Mouse (Mus musculus): ENCODE measurements around the gene Thsd4. TPM values are rescaled to one million over a fixed set of nuclear protein-coding genes. Genes with fewer than 3 reads are reported as not detected.

The Thsd4 gene
- polyA plus RNA-seq, 1 experiment from 2014 or later: 30.5 TPM

GRCm38 (mm10) chr9:60147401-60147800 is 374.4 kb downstream of the Thsd4 start:
- no peak overlapping the region for H3K9ac ChIP-seq
- no peak for ATAC-seq (ENCODE audit: low FRiP score, low read depth)
- no peaks in the 10 kb centered on the region for H3K36me3 ChIP-seq
- H3K27ac ChIP-seq: no peak overlapping the region
- 17% methylated on average over 4 of the region's 4 CpGs for WGBS
- no peak overlapping the region for H3K4me2 ChIP-seq (replicated peaks)
- H3K9me3 ChIP-seq: no peaks in the 10 kb centered on the region
- no peak overlapping the region for H3K4me3 ChIP-seq
- H3K4me1 ChIP-seq: peaks cover 18% of the 10 kb centered on the region
- H3K27me3 ChIP-seq: 0 out of 2 replicates have a peak, but pooled peaks cover 3% of the 10 kb centered on the region

GRCm38 (mm10) chr9:60143816-60144215 is 378.0 kb downstream of the Thsd4 start:
- no peak for ATAC-seq (ENCODE audit: low FRiP score, low read depth)
- Histone ChIP-seq H3K36me3 (no peaks in the 10 kb centered on the region), H3K27ac (no peak overlapping the region), H3K4me2 (replicated peaks) (no peak overlapping the region), H3K4me1 (peaks cover 46% of the 10 kb centered on the region), H3K4me3 (no peak overlapping the region), H3K9me3 (no peaks in the 10 kb centered on the region), H3K9ac (no peak overlapping the region), H3K27me3 (0 out of 2 replicates have a peak, but pooled peaks cover 3% of the 10 kb centered on the region)
- 97% methylated on average over 6 of the region's 6 CpGs for WGBS

GRCm38 (mm10) chr9:60141081-60141514 is 380.7 kb downstream of the Thsd4 start:
- peak; percentile 82 for ATAC-seq (ENCODE audit: low FRiP score, low read depth)
- H3K4me1 ChIP-seq: peaks cover 50% of the 10 kb centered on the region
- H3K36me3 ChIP-seq: no peaks in the 10 kb centered on the region
- H3K9ac ChIP-seq: peak overlapping the region; percentile 67
- no peaks in the 10 kb centered on the region for H3K27me3 ChIP-seq
- WGBS: 6% methylated on average over 7 of the region's 7 CpGs
- no peaks in the 10 kb centered on the region for H3K9me3 ChIP-seq
- peak overlapping the region; percentile 47 for H3K4me3 ChIP-seq
- peak overlapping the region; percentile 76; the same call in 1 of the 2 replicates for H3K27ac ChIP-seq
- peak overlapping the region; percentile 66 for H3K4me2 ChIP-seq (replicated peaks)

GRCm38 (mm10) chr9:60140411-60140810 is 381.4 kb downstream of the Thsd4 start:
- Histone ChIP-seq H3K36me3 (no peaks in the 10 kb centered on the region), H3K4me2 (replicated peaks) (peak overlapping the region; percentile 66), H3K27me3 (no peaks in the 10 kb centered on the region), H3K9ac (peak overlapping the region; percentile 67), H3K4me3 (peak overlapping the region; percentile 47), H3K9me3 (no peaks in the 10 kb centered on the region), H3K4me1 (peaks cover 50% of the 10 kb centered on the region), H3K27ac (peak overlapping the region; percentile 76)
- 7% methylated on average over 6 of the region's 6 CpGs for WGBS
- ATAC-seq (ENCODE audit: low FRiP score, low read depth): no peak

GRCm38 (mm10) chr9:60139446-60139845 is 382.4 kb downstream of the Thsd4 start:
- no peaks in the 10 kb centered on the region for H3K36me3 ChIP-seq
- H3K27me3 ChIP-seq: no peaks in the 10 kb centered on the region
- H3K4me2 ChIP-seq (replicated peaks): peak overlapping the region; percentile 66
- peak overlapping the region; percentile 67 for H3K9ac ChIP-seq
- H3K4me1 ChIP-seq: peaks cover 53% of the 10 kb centered on the region
- WGBS: 6% methylated on average over 10 of the region's 10 CpGs
- H3K4me3 ChIP-seq: peak overlapping the region; percentile 47
- peak; percentile 30; the same call in 1 of the 2 replicates for ATAC-seq (ENCODE audit: low FRiP score, low read depth)
- no peaks in the 10 kb centered on the region for H3K9me3 ChIP-seq
- H3K27ac ChIP-seq: peak overlapping the region; percentile 76

GRCm38 (mm10) chr9:60129235-60129991 is 392.4 kb downstream of the Thsd4 start:
- no peak overlapping the region for H3K27ac ChIP-seq
- no peaks in the 10 kb centered on the region for H3K27me3 ChIP-seq
- no peak overlapping the region for H3K4me3 ChIP-seq
- no peaks in the 10 kb centered on the region for H3K9me3 ChIP-seq
- ATAC-seq (ENCODE audit: low FRiP score, low read depth): no peak
- peaks cover 25% of the 10 kb centered on the region for H3K4me1 ChIP-seq
- no peak overlapping the region for H3K4me2 ChIP-seq (replicated peaks)
- no peak overlapping the region for H3K9ac ChIP-seq
- 0 out of 2 replicates have a peak, but pooled peaks cover 7% of the 10 kb centered on the region for H3K36me3 ChIP-seq
- 85% methylated on average over 6 of the region's 6 CpGs for WGBS

GRCm38 (mm10) chr9:60126961-60127360 is 394.9 kb downstream of the Thsd4 start:
- Histone ChIP-seq H3K4me3 (no peak overlapping the region), H3K4me2 (replicated peaks) (no peak overlapping the region), H3K36me3 (0 out of 2 replicates have a peak, but pooled peaks cover 7% of the 10 kb centered on the region), H3K4me1 (peaks cover 38% of the 10 kb centered on the region), H3K27me3 (peaks cover 8% of the 10 kb centered on the region; the same call in 1 of the 2 replicates), H3K9ac (no peak overlapping the region), H3K9me3 (no peaks in the 10 kb centered on the region), H3K27ac (no peak overlapping the region)
- no peak for ATAC-seq (ENCODE audit: low FRiP score, low read depth)
- 72% methylated on average over 5 of the region's 5 CpGs for WGBS

- 81% methylated on average over 9 of the region's 9 CpGs for whole genome bisulfite sequencing
- Histone ChIP-seq H3K4me3 (no peak overlapping the region), H3K27me3 (peaks cover 8% of the 10 kb centered on the region; the same call in 1 of the 2 replicates), H3K36me3 (no peaks in the 10 kb centered on the region), H3K4me1 (peaks cover 55% of the 10 kb centered on the region), H3K4me2 (replicated peaks) (no peak overlapping the region), H3K9me3 (no peaks in the 10 kb centered on the region), H3K9ac (no peak overlapping the region), H3K27ac (no peak overlapping the region)
- no peak for ATAC-seq (ENCODE audit: low FRiP score, low read depth)
Observed at GRCm38 (mm10) chr9:60124102-60124501, 397.7 kb downstream of the Thsd4 start.

- Histone ChIP-seq H3K27me3 (peaks cover 8% of the 10 kb centered on the region; the same call in 1 of the 2 replicates), H3K4me1 (peaks cover 62% of the 10 kb centered on the region), H3K36me3 (no peaks in the 10 kb centered on the region), H3K27ac (no peak overlapping the region), H3K9ac (no peak overlapping the region), H3K9me3 (no peaks in the 10 kb centered on the region), H3K4me3 (no peak overlapping the region), H3K4me2 (replicated peaks) (no peak overlapping the region)
- 93% methylated on average over 1 of the region's 1 CpGs for WGBS
- ATAC-seq (ENCODE audit: low FRiP score, low read depth): no peak
Observed at GRCm38 (mm10) chr9:60123066-60123465, 398.8 kb downstream of the Thsd4 start.

- Histone ChIP-seq H3K4me2 (replicated peaks) (0 out of 2 replicates have a peak overlapping the region, but pooled peaks have one; percentile 11), H3K4me1 (peaks cover 60% of the 10 kb centered on the region), H3K27me3 (peaks cover 8% of the 10 kb centered on the region; the same call in 1 of the 2 replicates), H3K9ac (no peak overlapping the region), H3K4me3 (no peak overlapping the region), H3K27ac (peak overlapping the region; percentile 45; the same call in 1 of the 2 replicates), H3K36me3 (no peaks in the 10 kb centered on the region), H3K9me3 (no peaks in the 10 kb centered on the region)
- 22% methylated on average over 7 of the region's 7 CpGs for WGBS
- peak; percentile 57; the same call in 1 of the 2 replicates for ATAC-seq (ENCODE audit: low FRiP score, low read depth)
Observed at GRCm38 (mm10) chr9:60119846-60120245, 402.0 kb downstream of the Thsd4 start.

- Histone ChIP-seq H3K27me3 (no peaks in the 10 kb centered on the region), H3K9me3 (no peaks in the 10 kb centered on the region), H3K9ac (no peak overlapping the region), H3K4me3 (no peak overlapping the region), H3K36me3 (no peaks in the 10 kb centered on the region), H3K27ac (no peak overlapping the region), H3K4me2 (replicated peaks) (no peak overlapping the region), H3K4me1 (peaks cover 54% of the 10 kb centered on the region)
- ATAC-seq (ENCODE audit: low FRiP score, low read depth): no peak
- 83% methylated on average over 7 of the region's 7 CpGs for WGBS
Observed at GRCm38 (mm10) chr9:60117831-60118230, 404.0 kb downstream of the Thsd4 start.

- H3K27me3 ChIP-seq: peaks cover 2% of the 10 kb centered on the region; the same call in 1 of the 2 replicates
- no peaks in the 10 kb centered on the region for H3K9me3 ChIP-seq
- no peak overlapping the region; the same call in 1 of the 2 replicates for H3K27ac ChIP-seq
- H3K4me1 ChIP-seq: peaks cover 43% of the 10 kb centered on the region
- H3K9ac ChIP-seq: no peak overlapping the region
- no peaks in the 10 kb centered on the region for H3K36me3 ChIP-seq
- H3K4me3 ChIP-seq: no peak overlapping the region
- ATAC-seq (ENCODE audit: low FRiP score, low read depth): peak; percentile 64; the same call in 1 of the 2 replicates
- WGBS: 24% methylated on average over 6 of the region's 6 CpGs
- H3K4me2 ChIP-seq (replicated peaks): no peak overlapping the region
Observed at GRCm38 (mm10) chr9:60115711-60116247, 406.1 kb downstream of the Thsd4 start.
